Mouse (Mus musculus): Measurements from ENCODE around the gene Cep85l.
A peak's percentile ranks its signal among the peaks of the same experiment; 100 is the strongest.

Gene Cep85l

GRCm38 (mm10) chr10:53388227-53388920 is 8.6 kb upstream of the Cep85l start:
- DNase-seq = no peak

GRCm38 (mm10) chr10:53385438-53385837 is 5.7 kb upstream of the Cep85l start:
- no peak for DNase-seq

GRCm38 (mm10) chr10:53384896-53385295 is 5.1 kb upstream of the Cep85l start:
- no peak for DNase-seq

GRCm38 (mm10) chr10:53382696-53383365 is 3.1 kb upstream of the Cep85l start:
- no peak for DNase-seq

- DNase-seq = no peak
Observed at GRCm38 (mm10) chr10:53378981-53379708, 602 bp downstream of the Cep85l start.

GRCm38 (mm10) chr10:53378296-53378695 is 1.5 kb downstream of the Cep85l start:
- no peak for DNase-seq

GRCm38 (mm10) chr10:53377096-53377495 is 2.7 kb downstream of the Cep85l start:
- no peak for DNase-seq

GRCm38 (mm10) chr10:53373885-53374578 is 5.7 kb downstream of the Cep85l start:
- DNase-seq = no peak

- no peak for DNase-seq
Observed at GRCm38 (mm10) chr10:53367265-53367664, 12.5 kb downstream of the Cep85l start.

- DNase-seq = no peak
Observed at GRCm38 (mm10) chr10:53364311-53364710, 15.4 kb downstream of the Cep85l start.

GRCm38 (mm10) chr10:53359016-53359415 is 20.7 kb downstream of the Cep85l start:
- DNase-seq = no peak

- DNase-seq = no peak
Observed at GRCm38 (mm10) chr10:53353665-53354064, 26.1 kb downstream of the Cep85l start.

GRCm38 (mm10) chr10:53349254-53349653 is 30.5 kb downstream of the Cep85l start:
- DNase-seq = no peak

GRCm38 (mm10) chr10:53347787-53348755 is 31.7 kb downstream of the Cep85l start:
- DNase-seq = peak in 1 of 2 experiments; percentile 14

GRCm38 (mm10) chr10:53346916-53347315 is 32.8 kb downstream of the Cep85l start:
- no peak for DNase-seq

GRCm38 (mm10) chr10:53346506-53346905 is 33.2 kb downstream of the Cep85l start:
- DNase-seq = peak in 1 of 2 experiments; percentile 6

GRCm38 (mm10) chr10:53345508-53345907 is 34.2 kb downstream of the Cep85l start:
- DNase-seq = no peak

- DNase-seq = no peak
Observed at GRCm38 (mm10) chr10:53343865-53344264, 35.9 kb downstream of the Cep85l start.

- DNase-seq = no peak
Observed at GRCm38 (mm10) chr10:53343384-53343783, 36.4 kb downstream of the Cep85l start.

GRCm38 (mm10) chr10:53342166-53342728 is 37.5 kb downstream of the Cep85l start:
- no peak for DNase-seq

- DNase-seq = no peak
Observed at GRCm38 (mm10) chr10:53341288-53341965, 38.3 kb downstream of the Cep85l start.
